Mouse (Mus musculus) frontal cortex, postnatal 25 days (tissue): ENCODE data around the gene Gm10406.
"Not testable (repeated sequence)": the region's sequence is repeated elsewhere in the genome, so short reads cannot be mapped to it uniquely, and the experiment has no call there.

Source experiments
- DNase-seq, 2 experiments: peaks; one replicate each; pipeline ENCODE4 v3.0.0; 2022; ENCODE audit warnings: low spot score in 2 of 2

The Gm10406 gene

GRCm38 (mm10) chr14:7026781-7027749 lies at the start of gene Gm10406:
Gene Gm10406, minus strand, starts transcription at chr14:7027449.
- peak; percentile 6 to 8 for DNase-seq

- DNase-seq, result not testable (repeated sequence)
Observed at GRCm38 (mm10) chr14:7044870-7045269, 17.6 kb upstream of the Gm10406 start, which contains the start of gene Gm3685. Gene Gm3685, minus strand, starts transcription at chr14:7044970.

- DNase-seq, result peak; percentile 2 to 19
Observed at GRCm38 (mm10) chr14:7026274-7026673, 975 bp downstream of the Gm10406 start.

GRCm38 (mm10) chr14:6973718-6974117 lies 53.5 kb downstream of the Gm10406 start, which contains the start of gene Gm6356:
Gene Gm6356, minus strand, starts transcription at chr14:6973818.
- not testable (repeated sequence) for DNase-seq
